Mouse (Mus musculus) 3134 (cell line): ENCODE data around the gene Gm44973.
"Not testable (repeated sequence)": the region's sequence is repeated elsewhere in the genome, so short reads cannot be mapped to it uniquely, and the experiment has no call there.

ENCODE experiments used
- DNase-seq: peaks from one replicate; pipeline ENCODE4 v3.0.0-alpha.2; 2011; ENCODE audit warnings: low spot score; ENCODE audit not compliant: insufficient read length; ENCODE audit errors: extremely low read depth

Gm44973 gene

GRCm38 (mm10) chr7:5015118-5016001 lies at the start of gene Gm44973:
TSS of gene Gm44973 (plus strand) at chr7:5015496.
- DNase-seq = peak; percentile 94

GRCm38 (mm10) chr7:4971068-4971467 lies 44.2 kb upstream of the Gm44973 start, which contains the start of gene Sbk3:
TSS of gene Sbk3 (minus strand) at chr7:4971168.
- DNase-seq = no peak

- DNase-seq = no peak
Measured at GRCm38 (mm10) chr7:4971710-4972109, 43.6 kb upstream of the Gm44973 start.

DNA sequence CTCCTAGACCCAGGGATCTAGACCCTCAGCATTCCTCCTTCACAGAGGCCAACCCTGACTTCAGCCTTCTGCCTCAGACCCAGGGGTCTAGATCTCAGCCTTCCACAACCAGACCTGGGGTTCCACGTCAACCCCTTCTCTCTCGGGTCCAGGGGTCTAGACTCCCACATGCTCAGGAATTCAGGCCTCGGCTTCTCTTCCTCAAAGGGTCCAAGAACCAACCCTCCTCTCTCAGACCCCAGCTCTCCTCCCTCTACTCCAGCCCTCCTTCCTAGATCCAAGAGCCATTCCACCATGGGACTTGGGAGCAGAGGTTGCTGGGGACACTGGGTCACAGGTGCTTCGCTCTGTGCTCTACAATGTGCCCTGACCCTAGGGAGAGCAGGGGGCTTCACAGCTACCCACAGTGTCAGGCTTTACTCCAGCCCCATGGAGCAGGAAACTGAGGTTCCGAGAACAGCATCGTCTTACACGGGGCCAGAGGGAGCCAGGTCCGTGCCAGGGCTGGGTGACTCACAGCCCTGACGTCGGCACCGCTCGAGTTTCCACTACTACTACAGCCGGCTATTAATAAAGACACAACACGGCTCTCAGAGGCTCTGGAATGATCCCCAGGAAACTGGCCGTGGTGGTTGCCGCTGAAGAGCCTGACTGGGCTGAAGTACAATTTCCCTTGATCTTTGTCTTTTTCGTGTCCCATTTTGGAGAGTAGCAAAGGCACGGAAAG lies 42.8 kb upstream of the Gm44973 start:
- peak; percentile 90 for DNase-seq

DNA sequence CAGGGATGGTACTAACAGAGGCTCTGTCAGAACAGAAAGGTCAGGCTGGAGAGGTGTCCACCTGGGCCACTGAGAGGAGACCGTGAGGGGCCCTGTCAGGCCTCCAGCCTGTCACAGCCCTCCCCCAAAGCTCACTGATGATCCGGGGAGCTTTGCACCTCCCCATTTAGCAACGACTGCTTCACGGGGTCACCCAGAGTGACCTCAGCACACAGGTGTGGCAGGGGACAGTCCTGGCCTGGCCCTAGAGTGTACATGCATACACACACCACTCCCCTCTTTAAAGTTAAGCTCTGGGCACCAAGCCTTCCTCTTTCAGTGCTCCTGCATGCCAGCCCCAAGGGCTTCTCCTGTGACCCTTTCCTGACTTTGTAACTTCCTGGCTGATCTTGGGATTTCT lies 39.8 kb upstream of the Gm44973 start:
- no peak for DNase-seq

GRCm38 (mm10) chr7:4976832-4977231 lies 38.5 kb upstream of the Gm44973 start:
- no peak for DNase-seq

DNA sequence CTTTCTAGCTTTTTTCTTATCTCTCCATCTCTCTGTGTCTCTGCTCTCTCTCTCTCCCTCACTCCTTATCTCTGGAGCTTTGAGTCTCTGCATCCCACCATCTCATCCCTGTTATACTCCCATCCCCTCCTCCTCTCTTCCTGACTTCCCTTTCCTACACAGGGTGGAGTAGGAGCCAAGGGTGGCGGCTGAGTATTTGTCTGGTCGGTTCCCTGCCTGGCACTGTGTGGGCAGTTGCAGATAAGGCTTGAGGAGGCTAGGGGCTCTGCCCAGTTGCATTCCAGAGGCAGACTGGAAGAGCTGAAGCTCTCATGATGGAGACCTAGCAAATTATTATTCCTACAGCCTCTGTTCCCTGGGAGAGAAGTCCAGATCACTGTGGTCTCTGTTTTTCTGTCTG lies 27.0 kb upstream of the Gm44973 start:
- no peak for DNase-seq

- no peak for DNase-seq
Measured at GRCm38 (mm10) chr7:4993347-4993998, 21.8 kb upstream of the Gm44973 start.

DNA sequence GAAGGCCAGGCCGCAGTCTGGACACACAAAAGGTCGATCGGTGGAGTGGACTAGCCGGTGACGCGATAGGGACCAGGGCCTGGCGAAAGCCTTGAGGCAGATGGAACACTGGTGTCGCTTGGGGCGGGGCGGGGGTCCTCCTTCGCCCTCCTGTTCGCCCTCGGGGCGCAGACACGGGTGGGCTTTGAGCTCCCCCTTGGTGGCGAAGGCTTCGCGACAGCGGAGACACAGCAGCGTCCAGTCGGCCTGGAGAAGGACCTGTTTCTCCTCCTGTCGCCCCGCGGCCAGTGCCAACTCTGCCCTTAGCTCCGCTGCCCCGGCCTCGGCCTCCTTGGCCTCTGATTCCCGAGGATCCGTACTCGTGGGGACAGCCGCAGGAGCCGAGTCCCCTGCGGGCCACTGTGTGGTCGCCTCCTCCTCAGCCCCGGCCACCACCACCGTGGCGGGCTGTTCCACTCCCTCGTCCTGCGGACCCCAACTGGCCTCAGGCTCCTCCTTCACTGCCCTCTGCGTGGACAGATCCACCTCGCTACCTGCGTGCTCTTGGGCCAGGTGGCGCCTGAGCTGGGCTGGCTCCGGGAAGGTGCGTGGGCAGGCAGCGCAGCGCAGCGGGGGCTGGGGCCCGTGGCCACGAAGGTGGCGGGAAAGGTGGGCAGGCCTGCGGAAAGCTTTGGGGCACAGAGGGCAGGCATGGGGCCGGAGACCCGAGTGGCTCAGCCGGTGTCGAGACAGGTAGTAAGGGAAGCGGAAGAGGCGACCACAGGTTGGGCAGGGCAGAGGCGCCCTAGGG lies 21.1 kb upstream of the Gm44973 start:
- DNase-seq = no peak

DNA sequence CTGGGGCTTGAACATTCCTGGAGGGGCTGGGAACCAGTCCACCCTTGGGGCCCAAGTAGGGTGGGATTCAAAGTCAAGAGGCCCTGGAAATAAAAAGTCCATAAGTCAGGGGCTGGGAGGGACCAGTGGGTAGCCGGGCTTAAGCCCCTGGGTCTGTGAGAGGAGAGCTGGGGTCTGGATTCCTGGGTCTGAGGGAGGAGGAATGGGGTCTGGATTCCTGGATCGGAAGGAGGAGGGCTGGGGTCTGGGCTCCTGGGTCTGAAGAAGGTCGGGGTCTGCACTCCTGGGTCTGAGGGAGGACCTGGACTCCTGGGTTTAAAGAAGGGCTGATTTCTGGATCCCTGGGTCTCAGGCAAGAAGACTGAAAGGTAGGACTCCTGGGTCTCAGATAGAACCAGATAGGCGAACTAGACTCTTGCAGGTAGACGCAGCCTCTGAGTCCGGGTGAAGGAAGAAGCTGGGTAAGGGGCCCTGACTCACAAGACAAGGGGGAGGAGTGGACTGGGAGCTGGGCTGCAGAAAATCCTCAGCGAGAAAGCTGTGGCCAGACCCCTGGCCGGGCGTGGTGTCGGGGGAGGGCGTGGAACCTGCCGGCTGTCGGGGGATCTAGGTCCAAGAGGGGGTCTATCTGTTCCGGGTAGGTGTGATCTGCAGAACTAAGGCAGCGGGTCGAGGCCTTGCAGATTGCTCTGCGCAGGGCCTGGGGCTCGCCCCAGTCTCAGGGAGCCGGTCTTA lies 19.9 kb upstream of the Gm44973 start:
- no peak for DNase-seq

GRCm38 (mm10) chr7:4996003-4996895 lies 19.0 kb upstream of the Gm44973 start, which contains the start of gene Zfp579:
TSS of gene Zfp579 (minus strand) at chr7:4996158.
- peak; percentile 83 for DNase-seq

GRCm38 (mm10) chr7:4996934-4997333 lies 18.4 kb upstream of the Gm44973 start:
- peak; percentile 65 for DNase-seq

DNA sequence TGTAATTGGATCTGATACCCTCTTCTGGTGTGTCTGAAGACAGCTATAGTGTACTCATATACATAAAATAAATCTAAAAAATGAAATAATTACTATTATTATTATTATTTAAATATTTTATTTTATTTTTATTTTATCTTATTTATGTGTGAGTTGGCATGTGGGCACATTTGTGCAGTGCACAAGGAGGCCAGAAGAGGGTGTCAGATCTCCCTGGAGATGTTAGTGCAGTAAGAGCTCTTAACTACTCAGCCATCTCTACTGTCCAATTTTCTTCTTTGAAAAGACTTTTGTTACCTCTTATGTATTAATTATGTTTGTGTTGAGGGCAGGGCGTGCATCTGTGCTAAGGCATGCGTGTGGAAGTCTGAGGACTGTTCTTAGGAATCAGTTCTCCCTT lies 15.4 kb upstream of the Gm44973 start:
- no peak for DNase-seq

DNA sequence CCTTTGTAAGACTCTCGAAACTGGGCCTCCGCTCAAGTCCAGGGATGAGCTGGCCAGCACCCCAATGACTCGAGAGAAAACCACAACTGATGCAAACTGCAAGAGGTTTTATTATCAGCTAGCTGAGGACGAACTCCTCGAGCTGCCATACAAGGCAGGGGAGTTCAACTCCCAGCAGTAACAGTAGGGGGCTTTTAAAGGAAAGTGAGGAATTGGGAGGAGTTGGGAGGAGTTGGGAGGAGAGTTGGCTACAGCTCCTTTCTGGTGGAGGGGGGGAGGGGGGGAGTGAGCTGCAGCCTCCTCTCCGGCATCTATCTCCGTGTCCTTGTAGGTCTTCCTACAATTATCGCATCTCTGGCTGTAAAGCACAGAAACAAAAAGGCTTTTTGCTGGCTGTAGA lies 12.4 kb upstream of the Gm44973 start:
- DNase-seq = not testable (repeated sequence)

DNA sequence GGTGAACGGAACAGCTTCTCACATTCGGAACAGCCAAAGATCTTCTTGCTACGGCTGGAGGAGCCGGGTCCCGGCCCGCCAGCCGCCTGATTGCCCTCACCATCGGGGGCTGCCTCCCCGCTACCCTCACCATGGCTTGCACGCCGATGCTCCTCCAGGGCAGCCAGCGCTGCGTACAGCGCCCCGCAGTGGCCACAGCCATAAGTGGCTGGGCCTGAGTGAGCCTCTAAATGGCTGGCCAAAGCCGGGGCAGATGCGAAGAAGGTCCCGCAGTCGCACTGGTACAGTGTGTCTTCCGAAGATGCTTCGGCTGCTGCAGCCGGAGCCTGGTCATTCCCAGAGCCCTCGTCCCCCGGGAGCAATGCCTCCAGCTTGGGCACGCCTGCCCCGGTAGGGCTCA lies 7.1 kb upstream of the Gm44973 start:
- DNase-seq = no peak

DNA sequence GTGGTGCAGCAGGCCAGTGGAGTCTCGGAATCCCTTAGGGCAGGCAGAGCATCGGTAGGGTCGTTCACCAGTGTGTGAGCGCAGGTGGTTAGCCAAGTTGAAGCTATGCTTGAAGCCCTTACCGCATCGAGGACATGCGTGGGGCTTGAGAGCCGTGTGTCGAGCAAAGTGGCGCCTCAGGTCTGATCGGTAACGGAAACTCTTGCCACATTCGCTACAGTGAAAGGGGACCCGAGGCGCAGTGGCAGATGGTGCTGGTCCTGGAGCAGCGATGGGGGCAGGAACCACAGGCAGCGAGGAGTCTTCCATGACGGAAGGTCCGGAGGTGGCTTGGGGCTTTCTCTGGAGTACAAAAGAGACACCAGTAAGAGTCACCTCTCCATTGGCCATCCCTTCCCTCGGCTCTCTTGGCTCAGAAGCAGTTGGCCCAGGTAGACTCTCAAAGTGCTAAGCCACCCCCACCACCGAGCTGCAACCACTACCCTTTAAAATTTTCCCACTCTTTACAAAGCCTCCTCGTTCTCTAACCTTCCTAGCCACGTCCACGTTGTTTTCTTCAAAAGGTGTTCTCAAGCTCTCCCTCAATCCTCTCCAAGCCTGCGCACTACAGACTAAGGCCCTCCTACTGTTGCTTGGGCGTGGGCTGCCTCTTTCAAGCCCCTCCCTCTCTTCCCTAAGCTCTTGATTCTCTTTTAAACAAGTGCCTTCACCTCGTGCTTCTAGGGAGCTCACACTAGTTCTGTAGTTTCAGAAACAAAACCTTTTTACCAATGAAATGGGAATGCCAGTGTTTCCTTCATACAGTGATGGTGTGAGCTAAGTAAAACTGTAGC lies 2.4 kb upstream of the Gm44973 start:
- no peak for DNase-seq

GRCm38 (mm10) chr7:5014251-5015117 lies 812 bp upstream of the Gm44973 start, which contains the start of the genes Zfp524 and Fiz1:
TSS of gene Zfp524 (plus strand) at chr7:5014415.
TSS of gene Fiz1 (minus strand) at chr7:5014697.
- peak; percentile 96 for DNase-seq
